Mouse (Mus musculus) heart, embryonic 15.5 days (tissue): Measurements from ENCODE around the gene Gtf3c1. TPM values are rescaled to one million over a fixed set of nuclear protein-coding genes. Genes with fewer than 3 reads are reported as not detected.

Experiments
- ATAC-seq: fragments of 200-750 bp; cut with Nextera tagmentation; replicated peaks from 2 replicates; pipeline ENCODE4 v1.8.0; 2017; ENCODE audit warnings: low read depth, moderate TSS enrichment; ENCODE audit not compliant: insufficient number of reproducible peaks, insufficient read depth, low FRiP score
- H3K27ac ChIP-seq: fragments of 300-500 bp; sonication (generic); 2 replicates; pipeline ENCODE4 v1.5.1; 2015; ENCODE audit warnings: mild to moderate bottlenecking, inconsistent platforms
- H3K27me3 ChIP-seq: fragments of 300-500 bp; sonication (generic); 2 replicates; pipeline ENCODE4 v1.6.1; 2015; ENCODE audit warnings: inconsistent platforms
- H3K36me3 ChIP-seq: fragments of 300-500 bp; sonication (generic); 2 replicates; pipeline ENCODE4 v1.6.1; 2015; ENCODE audit warnings: mild to moderate bottlenecking, inconsistent platforms
- H3K4me1 ChIP-seq: fragments of 300-500 bp; sonication (generic); replicated peaks from 2 replicates; pipeline ENCODE4 v1.6.1; 2015; ENCODE audit warnings: inconsistent platforms
- H3K4me2 ChIP-seq: fragments of 300-500 bp; sonication (generic); 2 replicates; pipeline ENCODE4 v1.6.1; 2015; ENCODE audit warnings: inconsistent platforms, mild to moderate bottlenecking, moderate library complexity
- H3K4me3 ChIP-seq: fragments of 300-500 bp; sonication (generic); 2 replicates; pipeline ENCODE4 v1.5.1; 2015; ENCODE audit warnings: mild to moderate bottlenecking, inconsistent platforms
- H3K9ac ChIP-seq: fragments of 300-500 bp; sonication (generic); 2 replicates; pipeline ENCODE4 v1.6.1; 2015; ENCODE audit warnings: mild to moderate bottlenecking, inconsistent platforms
- H3K9me3 ChIP-seq: fragments of 300-500 bp; sonication (generic); replicated peaks from 2 replicates; pipeline ENCODE4 v1.6.1; 2016; ENCODE audit warnings: inconsistent platforms
- WGBS: fragments of 180-500 bp; shearing (Covaris S2); methylation state at CpG from one replicate; pipeline ENCODE4 v1.1.7; 2015; ENCODE audit warnings: mixed read lengths; 5-methylcytosine and 5-hydroxymethylcytosine counted together
- polyA plus RNA-seq: library from polyadenylated mRNA; unstranded; fragments of >200 nt; fragmentation: Nextera tagmentation; extraction: Ambion mirVana; gene quantifications from 2 replicates; pipeline ENCODE4 v1.2.1, GENCODE M21; 2015

Gene Gtf3c1
- polyA plus RNA-seq, 1 experiment from 2014 or later, result 23.9 TPM

GRCm38 (mm10) chr7:125643880-125644279 is 63.7 kb downstream of the Gtf3c1 start:
- H3K27me3 ChIP-seq, result no peaks in the 10 kb centered on the region
- peaks cover 94% of the 10 kb centered on the region for H3K36me3 ChIP-seq
- peaks cover 6% of the 10 kb centered on the region for H3K4me1 ChIP-seq
- no peak overlapping the region for H3K9ac ChIP-seq
- no peak overlapping the region for H3K4me3 ChIP-seq
- no peak overlapping the region for H3K27ac ChIP-seq
- no peak overlapping the region for H3K4me2 ChIP-seq
- 65% methylated on average over 6 of the region's 6 CpGs for WGBS
- no peak for ATAC-seq
- H3K9me3 ChIP-seq, result no peaks in the 10 kb centered on the region

GRCm38 (mm10) chr7:125638870-125639386 is 68.7 kb downstream of the Gtf3c1 start:
- Histone ChIP-seq H3K4me3 (no peak overlapping the region), H3K9ac (no peak overlapping the region), H3K4me1 (peaks cover 18% of the 10 kb centered on the region), H3K4me2 (no peak overlapping the region), H3K9me3 (no peaks in the 10 kb centered on the region), H3K27ac (no peak overlapping the region), H3K36me3 (peaks cover 46% of the 10 kb centered on the region), H3K27me3 (no peaks in the 10 kb centered on the region)
- ATAC-seq, result no peak
- WGBS, result 45% methylated on average over 9 of the region's 9 CpGs

DNA sequence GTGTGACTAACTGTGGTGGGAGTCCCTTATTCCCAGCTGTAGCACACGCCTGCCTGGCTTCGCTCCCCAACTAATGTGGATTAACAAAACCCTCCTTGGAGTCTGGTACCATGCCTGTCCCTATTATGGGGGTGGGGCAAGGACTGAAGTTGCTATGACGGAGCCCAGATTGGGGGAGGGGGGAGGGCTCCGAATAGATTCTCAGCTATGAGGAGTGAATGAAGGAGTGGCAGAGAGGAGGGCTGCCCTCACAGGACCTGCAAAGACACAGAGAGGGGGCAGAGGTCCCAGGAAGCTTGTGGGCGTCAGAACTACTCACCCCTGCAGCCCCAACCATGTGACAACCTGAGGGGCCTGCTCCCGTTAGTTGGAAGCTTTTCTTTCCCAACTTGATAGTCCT is 69.2 kb downstream of the Gtf3c1 start:
- WGBS, result 78% methylated on average over 6 of the region's 6 CpGs

DNA sequence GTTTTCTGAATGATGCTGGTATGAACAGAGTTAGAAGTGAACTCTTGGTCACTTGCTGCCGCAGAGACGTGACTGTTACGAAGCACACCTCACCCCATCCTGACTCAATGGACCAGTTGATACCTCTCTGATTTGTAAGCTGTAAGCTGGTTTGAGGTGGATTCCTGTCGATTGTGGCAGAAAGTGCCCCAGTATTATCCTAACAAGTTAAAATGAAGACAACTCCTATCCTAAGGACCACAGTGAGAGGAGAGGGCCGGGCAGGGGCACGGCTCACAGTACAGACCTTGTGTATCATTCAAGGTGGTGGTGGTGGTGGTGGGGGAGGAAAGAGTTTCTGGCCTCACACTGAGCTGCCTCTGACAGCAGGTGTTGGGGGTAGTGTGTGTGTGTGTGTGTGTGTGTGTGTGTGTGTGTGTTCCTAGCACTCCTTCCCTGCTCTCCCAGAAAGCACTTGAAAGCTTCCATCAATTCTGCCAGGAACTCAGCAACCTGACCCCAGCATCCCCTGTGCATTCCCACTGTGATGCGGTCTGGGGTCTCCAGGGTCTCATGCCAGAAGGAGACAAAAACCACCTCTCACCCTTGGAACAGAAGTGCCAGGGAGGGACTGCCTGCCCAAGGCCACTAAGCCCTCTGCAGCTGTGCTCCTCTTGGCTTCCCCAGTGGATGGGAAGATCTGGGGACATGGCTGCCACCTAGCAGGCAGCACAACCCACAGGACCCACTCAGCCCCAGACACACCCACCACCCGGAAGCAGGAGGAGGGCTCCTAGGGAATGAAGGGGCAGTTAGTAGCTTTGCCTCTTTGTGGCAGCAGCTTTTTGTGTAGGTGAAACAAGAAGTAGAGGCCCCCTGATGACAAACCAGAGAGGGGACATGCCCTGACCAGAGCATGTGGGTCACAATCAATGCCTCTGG is 70.1 kb downstream of the Gtf3c1 start:
- ATAC-seq, result no peak
- Histone ChIP-seq H3K4me2 (no peak overlapping the region), H3K9ac (no peak overlapping the region), H3K27me3 (no peaks in the 10 kb centered on the region), H3K27ac (no peak overlapping the region), H3K9me3 (no peaks in the 10 kb centered on the region), H3K36me3 (peaks cover 31% of the 10 kb centered on the region), H3K4me3 (no peak overlapping the region), H3K4me1 (peaks cover 20% of the 10 kb centered on the region)
- WGBS, result 81% methylated on average over 8 of the region's 8 CpGs

More for the DNA sequence above, 69.2 kb downstream of the Gtf3c1 start:
- Histone ChIP-seq H3K4me1 (peaks cover 18% of the 10 kb centered on the region), H3K36me3 (peaks cover 40% of the 10 kb centered on the region), H3K9ac (no peak overlapping the region), H3K27me3 (no peaks in the 10 kb centered on the region), H3K27ac (no peak overlapping the region), H3K9me3 (no peaks in the 10 kb centered on the region), H3K4me2 (no peak overlapping the region), H3K4me3 (no peak overlapping the region)
- ATAC-seq, result no peak

DNA sequence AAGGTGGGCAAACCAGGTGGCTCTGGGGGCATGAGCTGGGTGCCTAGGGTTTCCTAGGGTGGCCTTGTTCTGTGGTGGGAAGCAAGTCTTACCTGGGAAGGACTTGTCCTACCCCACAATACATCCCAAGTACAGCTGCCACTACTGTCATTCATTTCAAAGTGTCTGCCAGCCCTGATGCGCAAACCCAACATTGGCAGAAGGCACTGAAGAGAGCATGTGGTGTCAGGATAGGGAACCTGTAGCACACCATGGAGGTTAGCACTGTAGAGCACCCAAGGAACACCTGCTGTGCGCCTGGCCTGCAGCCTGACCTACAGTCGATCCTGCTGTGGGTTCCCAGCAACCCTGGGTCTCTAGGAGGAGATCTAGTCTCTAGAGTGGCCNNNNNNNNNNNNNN is 76.6 kb downstream of the Gtf3c1 start:
- H3K36me3 ChIP-seq, result no peaks in the 10 kb centered on the region
- peak overlapping the region; percentile 6; the same call in 1 of the 2 replicates for H3K4me3 ChIP-seq
- no peaks in the 10 kb centered on the region for H3K27me3 ChIP-seq
- WGBS, result 74% methylated on average over 3 of the region's 3 CpGs
- no peak for ATAC-seq
- H3K4me2 ChIP-seq, result 0 out of 2 replicates have a peak overlapping the region, but pooled peaks have one; percentile 7
- H3K4me1 ChIP-seq, result peaks cover 19% of the 10 kb centered on the region
- H3K9me3 ChIP-seq, result peaks cover 4% of the 10 kb centered on the region
- no peak overlapping the region for H3K27ac ChIP-seq
- H3K9ac ChIP-seq, result no peak overlapping the region

DNA sequence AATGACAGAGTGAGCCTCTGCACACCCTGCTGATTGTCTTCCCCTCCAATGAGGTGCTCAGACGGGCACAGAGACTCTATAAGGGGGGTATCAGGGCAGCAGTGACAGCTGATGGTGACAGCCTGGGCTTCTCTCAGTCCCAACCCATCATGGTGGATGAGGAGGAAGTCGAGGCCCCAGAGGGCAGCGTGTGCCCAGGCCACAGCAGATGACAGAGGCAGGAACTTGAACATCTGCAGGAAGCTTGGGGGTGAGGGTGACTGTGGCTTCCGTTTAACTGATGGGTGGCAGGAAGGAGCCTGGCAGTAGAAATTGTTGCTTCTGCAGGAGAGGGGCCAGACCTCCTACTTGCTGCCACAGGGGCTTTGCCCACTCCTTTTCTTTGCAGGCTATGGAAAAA is 77.3 kb downstream of the Gtf3c1 start:
- Histone ChIP-seq H3K4me2 (0 out of 2 replicates have a peak overlapping the region, but pooled peaks have one; percentile 7), H3K4me1 (peaks cover 13% of the 10 kb centered on the region), H3K9ac (no peak overlapping the region), H3K9me3 (peaks cover 4% of the 10 kb centered on the region), H3K27me3 (no peaks in the 10 kb centered on the region), H3K36me3 (no peaks in the 10 kb centered on the region), H3K27ac (no peak overlapping the region), H3K4me3 (peak overlapping the region; percentile 6; the same call in 1 of the 2 replicates)
- no peak; the same call in 1 of the 2 replicates for ATAC-seq
- WGBS, result 44% methylated on average over 4 of the region's 4 CpGs

GRCm38 (mm10) chr7:125625829-125626228 is 81.8 kb downstream of the Gtf3c1 start:
- Histone ChIP-seq H3K27me3 (no peaks in the 10 kb centered on the region), H3K9me3 (peaks cover 4% of the 10 kb centered on the region), H3K4me1 (peaks cover 4% of the 10 kb centered on the region; the same call in 1 of the 2 replicates), H3K4me2 (no peak overlapping the region), H3K27ac (no peak overlapping the region), H3K36me3 (no peaks in the 10 kb centered on the region), H3K9ac (no peak overlapping the region), H3K4me3 (no peak overlapping the region)
- no peak for ATAC-seq
- 58% methylated on average over 7 of the region's 7 CpGs for WGBS

- Histone ChIP-seq H3K36me3 (no peaks in the 10 kb centered on the region), H3K4me3 (no peak overlapping the region), H3K27me3 (no peaks in the 10 kb centered on the region), H3K27ac (no peak overlapping the region), H3K4me2 (no peak overlapping the region), H3K9ac (no peak overlapping the region), H3K4me1 (peaks cover 3% of the 10 kb centered on the region; the same call in 1 of the 2 replicates), H3K9me3 (peaks cover 4% of the 10 kb centered on the region)
- 67% methylated on average over 4 of the region's 4 CpGs for WGBS
- no peak for ATAC-seq
These were observed 82.4 kb downstream of the Gtf3c1 start for GRCm38 (mm10) chr7:125625219-125625618.

DNA sequence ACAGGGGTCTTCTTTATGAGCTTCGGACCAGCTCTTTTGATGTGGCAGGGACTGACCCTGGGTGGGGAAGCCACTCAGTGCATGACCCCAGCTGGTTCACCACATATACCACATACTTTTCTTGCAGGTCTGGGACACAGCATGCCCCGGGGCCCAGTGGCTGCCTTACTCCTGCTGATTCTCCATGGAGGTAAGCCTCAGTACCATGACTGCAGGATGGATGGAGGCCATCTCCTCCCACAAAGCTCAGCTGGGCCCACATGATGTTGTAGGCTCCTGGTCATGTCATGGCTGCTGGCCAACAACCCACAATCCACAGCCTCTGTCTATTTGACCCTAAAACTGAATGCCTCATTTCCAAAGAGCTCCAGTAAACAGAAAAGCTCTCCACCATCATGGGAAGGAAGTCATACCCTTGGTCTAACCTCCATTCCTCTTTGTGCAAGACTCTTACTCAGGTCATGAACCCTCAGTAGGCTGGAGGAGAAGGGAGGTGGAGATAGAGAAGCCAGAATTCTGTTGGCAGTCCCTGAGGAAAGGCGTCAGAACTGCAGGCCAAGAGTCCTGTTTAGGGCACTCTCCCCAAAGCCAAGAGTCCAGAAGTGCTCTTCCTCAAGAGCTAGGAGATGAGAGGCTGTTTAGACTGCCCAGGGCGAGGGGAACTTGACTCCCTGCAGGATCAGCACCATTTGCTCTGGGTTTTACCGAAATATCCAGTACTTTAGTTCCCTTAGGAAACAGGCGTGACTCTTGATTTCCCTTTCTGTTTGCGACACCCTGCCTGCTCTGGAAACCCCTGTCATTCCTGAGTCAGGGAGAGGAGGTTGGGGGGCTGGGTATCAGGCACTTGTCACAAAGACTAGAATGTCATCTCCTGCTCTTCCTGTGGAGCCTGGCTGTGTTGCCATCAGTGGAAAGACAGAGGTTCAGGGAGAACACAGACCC is 84.6 kb downstream of the Gtf3c1 start:
- Histone ChIP-seq H3K27me3 (no peaks in the 10 kb centered on the region), H3K4me3 (no peak overlapping the region), H3K9ac (no peak overlapping the region; the same call in 1 of the 2 replicates), H3K9me3 (no peaks in the 10 kb centered on the region), H3K27ac (no peak overlapping the region), H3K4me1 (no peaks in the 10 kb centered on the region; the same call in 1 of the 2 replicates), H3K4me2 (no peak overlapping the region), H3K36me3 (no peaks in the 10 kb centered on the region)
- no peak for ATAC-seq
- WGBS, result 63% methylated on average over 7 of the region's 7 CpGs

DNA sequence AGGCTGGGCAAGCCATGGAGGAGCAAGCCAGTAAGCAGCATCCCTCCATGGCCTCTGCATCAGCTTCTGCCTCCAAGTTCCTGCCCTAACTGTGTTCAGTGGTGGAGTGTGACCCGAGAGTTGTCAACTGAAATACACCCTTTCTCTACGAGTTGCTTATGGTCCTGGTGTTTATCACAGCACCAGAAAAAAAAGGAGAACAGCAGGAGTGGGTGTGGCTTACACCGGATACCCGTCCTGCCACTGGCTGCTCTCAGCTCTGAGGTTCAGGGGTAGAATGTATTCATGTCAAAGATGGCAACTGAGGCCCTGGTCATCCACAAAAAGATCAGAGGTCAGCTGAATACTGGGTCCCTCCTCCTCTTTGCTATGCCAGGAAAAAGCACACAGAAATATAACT is 87.5 kb downstream of the Gtf3c1 start:
- Histone ChIP-seq H3K36me3 (no peaks in the 10 kb centered on the region), H3K27me3 (no peaks in the 10 kb centered on the region), H3K4me1 (peaks cover 2% of the 10 kb centered on the region; the same call in 1 of the 2 replicates), H3K4me3 (no peak overlapping the region), H3K9me3 (no peaks in the 10 kb centered on the region), H3K9ac (no peak overlapping the region), H3K27ac (no peak overlapping the region), H3K4me2 (no peak overlapping the region)
- ATAC-seq, result no peak
- WGBS, result 74% methylated on average over 4 of the region's 4 CpGs

GRCm38 (mm10) chr7:125618016-125618415 is 89.6 kb downstream of the Gtf3c1 start:
- no peak overlapping the region for H3K4me3 ChIP-seq
- H3K9ac ChIP-seq, result no peak overlapping the region
- no peak overlapping the region for H3K27ac ChIP-seq
- no peak overlapping the region for H3K4me2 ChIP-seq
- no peaks in the 10 kb centered on the region for H3K9me3 ChIP-seq
- H3K27me3 ChIP-seq, result no peaks in the 10 kb centered on the region
- H3K4me1 ChIP-seq, result peaks cover 2% of the 10 kb centered on the region; the same call in 1 of the 2 replicates
- H3K36me3 ChIP-seq, result no peaks in the 10 kb centered on the region
- WGBS, result 73% methylated on average over 7 of the region's 7 CpGs
- ATAC-seq, result no peak
